Mouse (Mus musculus): Measurements from ENCODE around the gene Cacnb1.

DNA sequence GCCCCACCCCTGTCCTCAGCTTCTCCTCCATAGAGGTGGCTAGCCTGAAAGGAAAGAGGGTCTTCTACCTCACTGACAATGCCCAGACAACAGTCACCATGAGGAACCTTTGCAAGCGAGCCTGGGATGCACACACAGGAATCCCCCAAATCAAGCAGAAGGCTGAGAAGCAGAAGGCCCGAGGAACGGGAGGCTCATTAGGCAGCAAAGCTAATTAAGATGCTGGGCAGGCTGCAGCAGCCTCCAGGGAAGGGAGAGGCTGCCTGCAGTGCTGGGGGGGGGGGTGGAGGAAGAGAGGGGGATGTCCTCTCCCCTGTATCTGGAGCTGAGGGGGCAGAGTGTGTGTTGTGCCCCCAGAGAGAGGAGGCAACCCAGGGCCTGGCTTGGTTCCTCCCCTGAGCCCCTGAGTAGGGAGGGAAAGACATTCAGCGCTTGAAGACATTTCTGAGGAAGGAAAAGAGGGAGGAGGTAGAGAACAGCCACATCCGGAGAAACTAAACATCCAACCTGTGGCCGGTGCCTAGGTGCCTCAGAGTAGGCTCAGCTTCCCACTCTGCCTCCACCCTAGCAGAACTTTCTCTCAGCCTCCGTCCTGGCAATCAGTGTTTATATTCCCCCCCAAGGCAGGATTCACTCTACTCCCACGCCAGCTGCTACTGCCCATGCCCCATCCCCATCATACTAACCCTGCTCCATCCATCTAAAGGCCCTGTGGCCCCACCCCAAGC is 2.8 kb downstream of the Cacnb1 start:
- no peak for TF ChIP-seq CTCF (IDR thresholded peaks at IDR 0.05; ENCODE audit: insufficient read depth, low read length)
- TF ChIP-seq POLR2A (IDR thresholded peaks at IDR 0.05; ENCODE audit: borderline replicate concordance, extremely low read depth, low read depth, low read length), result no peak

All from lung, adult 2 months (tissue).